Mouse (Mus musculus): ENCODE data around the gene H2afy. TPM values are rescaled to one million over a fixed set of nuclear protein-coding genes. Genes with fewer than 3 reads are reported as not detected.

Gene H2afy
- total RNA-seq, 1 experiment from 2014 or later = 235 TPM

GRCm38 (mm10) chr13:56088602-56089001 lies 47.6 kb downstream of the H2afy start:
- no peak for ATAC-seq (ENCODE audit: extremely low read depth, insufficient number of reproducible peaks, low FRiP score, poor library complexity, severe bottlenecking)

GRCm38 (mm10) chr13:56087936-56088335 lies 48.2 kb downstream of the H2afy start:
- no peak for ATAC-seq (ENCODE audit: extremely low read depth, insufficient number of reproducible peaks, low FRiP score, poor library complexity, severe bottlenecking)

- ATAC-seq (ENCODE audit: extremely low read depth, insufficient number of reproducible peaks, low FRiP score, poor library complexity, severe bottlenecking) = no peak
Observed at GRCm38 (mm10) chr13:56084146-56084905, 51.8 kb downstream of the H2afy start.

GRCm38 (mm10) chr13:56081656-56082055 lies 54.5 kb downstream of the H2afy start:
- no peak for ATAC-seq (ENCODE audit: extremely low read depth, insufficient number of reproducible peaks, low FRiP score, poor library complexity, severe bottlenecking)

GRCm38 (mm10) chr13:56079616-56080015 lies 56.5 kb downstream of the H2afy start:
- no peak for ATAC-seq (ENCODE audit: extremely low read depth, insufficient number of reproducible peaks, low FRiP score, poor library complexity, severe bottlenecking)

- ATAC-seq (ENCODE audit: extremely low read depth, insufficient number of reproducible peaks, low FRiP score, poor library complexity, severe bottlenecking) = no peak
Observed at GRCm38 (mm10) chr13:56078724-56079262, 57.4 kb downstream of the H2afy start.

GRCm38 (mm10) chr13:56075930-56076329 lies 60.2 kb downstream of the H2afy start:
- ATAC-seq (ENCODE audit: extremely low read depth, insufficient number of reproducible peaks, low FRiP score, poor library complexity, severe bottlenecking) = no peak

GRCm38 (mm10) chr13:56073186-56073585 lies 63.0 kb downstream of the H2afy start:
- no peak for ATAC-seq (ENCODE audit: extremely low read depth, insufficient number of reproducible peaks, low FRiP score, poor library complexity, severe bottlenecking)

GRCm38 (mm10) chr13:56072268-56072607 lies 63.9 kb downstream of the H2afy start:
- ATAC-seq (ENCODE audit: extremely low read depth, insufficient number of reproducible peaks, low FRiP score, poor library complexity, severe bottlenecking) = no peak

GRCm38 (mm10) chr13:56071586-56072267 lies 64.4 kb downstream of the H2afy start:
- ATAC-seq (ENCODE audit: extremely low read depth, insufficient number of reproducible peaks, low FRiP score, poor library complexity, severe bottlenecking) = no peak

- no peak for ATAC-seq (ENCODE audit: extremely low read depth, insufficient number of reproducible peaks, low FRiP score, poor library complexity, severe bottlenecking)
Observed at GRCm38 (mm10) chr13:56069643-56070042, 66.5 kb downstream of the H2afy start.

- ATAC-seq (ENCODE audit: extremely low read depth, insufficient number of reproducible peaks, low FRiP score, poor library complexity, severe bottlenecking) = no peak
Observed at GRCm38 (mm10) chr13:56068517-56068916, 67.6 kb downstream of the H2afy start.

GRCm38 (mm10) chr13:56066904-56067303 lies 69.3 kb downstream of the H2afy start:
- ATAC-seq (ENCODE audit: extremely low read depth, insufficient number of reproducible peaks, low FRiP score, poor library complexity, severe bottlenecking) = no peak

- ATAC-seq (ENCODE audit: extremely low read depth, insufficient number of reproducible peaks, low FRiP score, poor library complexity, severe bottlenecking) = no peak
Observed at GRCm38 (mm10) chr13:56066152-56066551, 70.0 kb downstream of the H2afy start.

- ATAC-seq (ENCODE audit: extremely low read depth, insufficient number of reproducible peaks, low FRiP score, poor library complexity, severe bottlenecking) = no peak
Observed at GRCm38 (mm10) chr13:56057761-56058160, 78.4 kb downstream of the H2afy start.

GRCm38 (mm10) chr13:56055720-56056119 lies 80.4 kb downstream of the H2afy start:
- ATAC-seq (ENCODE audit: extremely low read depth, insufficient number of reproducible peaks, low FRiP score, poor library complexity, severe bottlenecking) = no peak

- ATAC-seq (ENCODE audit: extremely low read depth, insufficient number of reproducible peaks, low FRiP score, poor library complexity, severe bottlenecking) = no peak
Observed at GRCm38 (mm10) chr13:56054089-56054488, 82.1 kb downstream of the H2afy start.

GRCm38 (mm10) chr13:56052781-56053180 lies 83.4 kb downstream of the H2afy start:
- ATAC-seq (ENCODE audit: extremely low read depth, insufficient number of reproducible peaks, low FRiP score, poor library complexity, severe bottlenecking) = no peak

GRCm38 (mm10) chr13:56050246-56050645 lies 85.9 kb downstream of the H2afy start:
- ATAC-seq (ENCODE audit: extremely low read depth, insufficient number of reproducible peaks, low FRiP score, poor library complexity, severe bottlenecking) = no peak

- ATAC-seq (ENCODE audit: extremely low read depth, insufficient number of reproducible peaks, low FRiP score, poor library complexity, severe bottlenecking) = no peak
Observed at GRCm38 (mm10) chr13:56042221-56042620, 93.9 kb downstream of the H2afy start.
